Mouse (Mus musculus): ENCODE measurements at regions not wholly inside any gene's neighbourhood (a gene's known extent, or its start where the extent isn't known, plus 50 kb on each side); places are given as distances from the start of the nearest gene placed in this dataset.
A peak's percentile ranks its signal among the peaks of the same experiment; 100 is the strongest.

DNA sequence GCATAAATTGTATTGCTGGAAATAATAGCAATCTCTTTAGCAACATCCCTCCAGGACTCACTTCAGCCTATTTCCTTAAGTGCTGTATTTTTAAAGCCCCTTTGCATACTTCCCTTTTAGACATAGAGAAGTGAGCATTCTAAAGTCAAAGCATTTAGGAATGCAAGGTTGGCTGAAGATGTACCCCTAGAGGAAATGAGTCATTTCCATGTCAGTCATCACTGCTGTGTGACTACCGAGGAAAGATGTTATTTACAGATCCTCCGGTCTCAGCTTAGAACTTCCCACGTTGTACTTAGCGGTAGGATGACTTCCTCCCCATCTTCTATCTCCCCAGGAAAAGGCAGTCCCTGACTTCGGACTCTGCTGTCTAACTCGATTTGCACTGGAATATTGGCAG lies 337.2 kb downstream of the Meis1 start:
- Histone ChIP-seq H3K27me3 (replicated peaks; ENCODE audit: control insufficient read depth, insufficient read depth, low read length) (no peaks in the 10 kb centered on the region), H3K4me2 (ENCODE audit: low read depth, low read length) (no peak overlapping the region), H3K4me3 (ENCODE audit: low read length) (no peak overlapping the region), H3K9ac (ENCODE audit: low read depth, low read length) (no peak overlapping the region), H3K9me3 (ENCODE audit: control insufficient read depth, low read length) (no peaks in the 10 kb centered on the region), H3K27ac (ENCODE audit: low read length) (no peak overlapping the region), H3K4me1 (ENCODE audit: control insufficient read depth, insufficient read depth, low read length) (no peaks in the 10 kb centered on the region), H3K36me3 (ENCODE audit: control insufficient read depth, insufficient read depth, low read length) (no peaks in the 10 kb centered on the region)
- ATAC-seq, result no peak
- 76% methylated on average over 6 of the region's 6 CpGs for WGBS

DNA sequence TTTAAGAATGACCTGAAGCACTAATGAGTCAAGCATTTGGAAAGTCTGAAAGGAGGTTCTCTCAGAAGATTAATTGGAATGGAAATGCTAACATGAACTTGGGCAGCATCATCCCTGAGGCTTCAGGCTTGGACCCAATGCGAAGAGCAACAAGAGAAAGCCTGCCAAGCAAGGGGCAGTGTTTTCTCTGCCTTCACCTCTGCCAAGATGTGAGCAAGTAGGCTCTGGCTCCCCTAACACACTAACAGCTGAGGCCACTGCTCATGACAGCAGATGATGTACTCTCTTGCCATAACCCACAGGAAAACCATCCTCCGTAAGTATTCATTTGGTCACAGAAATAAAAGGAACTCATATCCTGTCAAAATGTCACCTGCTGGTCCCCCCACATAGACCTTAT lies 341.9 kb downstream of the Meis1 start:
- Histone ChIP-seq H3K36me3 (ENCODE audit: control insufficient read depth, insufficient read depth, low read length) (no peaks in the 10 kb centered on the region), H3K4me3 (ENCODE audit: low read length) (no peak overlapping the region), H3K4me2 (ENCODE audit: low read depth, low read length) (no peak overlapping the region), H3K27me3 (replicated peaks; ENCODE audit: control insufficient read depth, insufficient read depth, low read length) (no peaks in the 10 kb centered on the region), H3K9ac (ENCODE audit: low read depth, low read length) (no peak overlapping the region), H3K27ac (ENCODE audit: low read length) (no peak overlapping the region), H3K4me1 (ENCODE audit: control insufficient read depth, insufficient read depth, low read length) (no peaks in the 10 kb centered on the region), H3K9me3 (ENCODE audit: control insufficient read depth, low read length) (no peaks in the 10 kb centered on the region)
- ATAC-seq, result no peak
- 86% methylated on average over 2 of the region's 2 CpGs for WGBS

DNA sequence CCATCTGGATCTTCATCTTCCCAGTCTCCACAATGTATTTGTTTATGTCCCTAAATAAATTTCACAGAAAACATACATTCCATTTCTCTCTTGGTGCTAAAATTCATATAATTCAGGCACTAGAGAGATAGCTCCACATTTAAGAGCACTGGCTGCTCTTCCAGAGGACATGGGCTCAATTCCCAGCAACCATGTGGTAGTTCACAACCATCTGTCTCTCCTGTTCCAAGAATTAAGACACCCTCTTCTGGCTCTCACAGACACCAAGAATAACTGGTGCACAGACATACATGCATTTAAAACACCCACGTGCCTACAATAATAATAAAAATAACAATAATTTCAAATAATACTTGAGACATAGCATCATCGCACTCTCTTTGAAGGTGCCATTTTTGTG lies 347.8 kb downstream of the Meis1 start:
- H3K9ac ChIP-seq (ENCODE audit: low read depth, low read length), result no peak overlapping the region
- H3K27me3 ChIP-seq (replicated peaks; ENCODE audit: control insufficient read depth, insufficient read depth, low read length), result no peaks in the 10 kb centered on the region
- H3K4me1 ChIP-seq (ENCODE audit: control insufficient read depth, insufficient read depth, low read length), result no peaks in the 10 kb centered on the region
- H3K36me3 ChIP-seq (ENCODE audit: control insufficient read depth, insufficient read depth, low read length), result no peaks in the 10 kb centered on the region
- no peaks in the 10 kb centered on the region for H3K9me3 ChIP-seq (ENCODE audit: control insufficient read depth, low read length)
- ATAC-seq, result no peak
- H3K4me3 ChIP-seq (ENCODE audit: low read length), result no peak overlapping the region
- no peak overlapping the region for H3K4me2 ChIP-seq (ENCODE audit: low read depth, low read length)
- 87% methylated on average over 2 of the region's 2 CpGs for WGBS
- H3K27ac ChIP-seq (ENCODE audit: low read length), result no peak overlapping the region

DNA sequence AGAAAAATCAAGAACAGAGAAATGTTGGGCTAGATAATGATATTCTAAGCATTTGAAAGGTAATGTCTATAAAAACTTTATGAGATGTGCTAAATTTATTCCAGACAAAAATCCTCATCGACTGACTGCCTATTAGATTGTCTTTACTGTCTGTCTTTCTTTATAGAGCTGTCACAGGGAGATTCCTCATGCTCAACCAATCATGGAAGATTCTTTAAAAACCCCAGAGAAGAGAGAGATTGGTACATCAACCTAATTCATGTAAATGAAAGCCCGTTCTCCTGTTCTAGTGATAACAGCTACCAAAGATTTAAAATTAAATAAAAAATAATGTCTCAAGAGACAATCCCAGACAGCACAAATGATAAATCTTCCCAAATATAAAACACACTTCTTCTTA lies 349.5 kb downstream of the Meis1 start:
- WGBS, result 78% methylated on average over 2 of the region's 2 CpGs
- H3K27me3 ChIP-seq (replicated peaks; ENCODE audit: control insufficient read depth, insufficient read depth, low read length), result no peaks in the 10 kb centered on the region
- no peaks in the 10 kb centered on the region for H3K36me3 ChIP-seq (ENCODE audit: control insufficient read depth, insufficient read depth, low read length)
- no peak for ATAC-seq
- no peaks in the 10 kb centered on the region for H3K4me1 ChIP-seq (ENCODE audit: control insufficient read depth, insufficient read depth, low read length)
- no peak overlapping the region for H3K9ac ChIP-seq (ENCODE audit: low read depth, low read length)
- no peak overlapping the region for H3K4me3 ChIP-seq (ENCODE audit: low read length)
- no peak overlapping the region for H3K27ac ChIP-seq (ENCODE audit: low read length)
- H3K9me3 ChIP-seq (ENCODE audit: control insufficient read depth, low read length), result no peaks in the 10 kb centered on the region
- no peak overlapping the region for H3K4me2 ChIP-seq (ENCODE audit: low read depth, low read length)

DNA sequence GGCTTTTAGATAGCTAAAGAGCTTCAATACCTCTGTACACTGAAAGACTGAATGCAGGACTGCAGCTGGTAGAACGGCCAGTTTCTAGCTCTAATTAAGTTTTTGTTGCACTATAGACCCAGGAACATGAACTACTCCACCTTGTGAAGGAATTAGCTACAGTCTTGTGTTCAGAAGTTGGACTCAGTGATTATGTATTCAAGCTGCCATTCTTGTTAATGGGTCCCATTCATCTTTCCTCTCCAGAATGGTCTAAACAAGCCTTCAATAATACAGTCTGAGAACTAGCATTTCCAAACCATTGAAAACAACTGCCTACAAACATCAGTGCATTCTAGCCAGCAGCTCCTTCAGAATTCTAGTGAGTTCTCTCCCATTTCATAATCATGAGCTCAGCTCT lies 362.4 kb downstream of the Meis1 start:
- no peaks in the 10 kb centered on the region for H3K4me1 ChIP-seq (ENCODE audit: control insufficient read depth, insufficient read depth, low read length)
- 72% methylated on average over 1 of the region's 1 CpGs for WGBS
- ATAC-seq, result no peak

DNA sequence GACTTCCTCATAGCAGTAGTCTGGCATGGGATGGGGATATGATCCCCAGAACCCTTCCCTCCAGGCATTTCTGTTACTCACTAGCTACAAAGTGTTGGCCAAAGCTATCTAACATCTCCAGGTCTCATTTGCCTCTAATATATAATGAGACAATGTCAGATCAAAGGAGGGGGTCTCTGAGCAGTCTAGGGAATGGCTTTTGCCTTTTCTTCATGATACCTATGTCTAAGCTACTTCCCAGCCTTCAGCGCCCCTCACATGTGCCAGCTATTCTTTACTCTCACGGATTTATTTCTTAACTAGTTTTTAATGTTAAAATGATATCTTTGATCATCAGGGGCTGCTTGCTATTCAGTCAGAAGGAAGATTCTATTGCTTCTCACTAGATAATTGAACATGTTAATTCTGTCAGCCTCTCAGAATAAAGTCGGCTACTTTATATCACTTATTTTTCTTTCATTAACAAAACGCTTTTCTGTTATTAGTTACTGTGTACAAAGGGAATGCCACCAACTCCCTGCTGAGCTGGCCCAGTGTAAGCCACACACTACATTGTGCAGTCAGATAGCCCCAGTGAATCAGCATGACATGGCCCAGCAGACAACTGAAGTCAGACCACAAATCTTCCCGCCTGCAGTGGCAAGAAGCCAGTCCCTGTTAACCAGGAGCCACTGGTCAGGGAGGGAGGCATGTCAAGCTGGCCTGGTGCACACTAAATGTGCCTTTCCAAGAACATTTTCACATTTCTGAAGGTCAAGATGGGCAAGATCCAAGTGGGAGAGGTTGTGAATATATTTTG lies 386.6 kb downstream of the Meis1 start:
- WGBS, result 77% methylated on average over 5 of the region's 5 CpGs
- ATAC-seq, result no peak
- H3K27me3 ChIP-seq (replicated peaks; ENCODE audit: control insufficient read depth, insufficient read depth, low read length), result no peaks in the 10 kb centered on the region
- H3K27ac ChIP-seq (ENCODE audit: low read length), result no peak overlapping the region
- no peak overlapping the region for H3K4me2 ChIP-seq (ENCODE audit: low read depth, low read length)
- no peaks in the 10 kb centered on the region for H3K4me1 ChIP-seq (ENCODE audit: control insufficient read depth, insufficient read depth, low read length)
- H3K9ac ChIP-seq (ENCODE audit: low read depth, low read length), result no peak overlapping the region
- no peaks in the 10 kb centered on the region for H3K9me3 ChIP-seq (ENCODE audit: control insufficient read depth, low read length)
- no peaks in the 10 kb centered on the region for H3K36me3 ChIP-seq (ENCODE audit: control insufficient read depth, insufficient read depth, low read length)
- H3K4me3 ChIP-seq (ENCODE audit: low read length), result no peak overlapping the region

More for the DNA sequence above, 362.4 kb downstream of the Meis1 start:
- H3K27ac ChIP-seq (ENCODE audit: low read length), result no peak overlapping the region
- H3K9me3 ChIP-seq (ENCODE audit: control insufficient read depth, low read length), result no peaks in the 10 kb centered on the region
- H3K4me2 ChIP-seq (ENCODE audit: low read depth, low read length), result no peak overlapping the region
- H3K4me3 ChIP-seq (ENCODE audit: low read length), result no peak overlapping the region
- no peak overlapping the region for H3K9ac ChIP-seq (ENCODE audit: low read depth, low read length)
- no peaks in the 10 kb centered on the region for H3K36me3 ChIP-seq (ENCODE audit: control insufficient read depth, insufficient read depth, low read length)
- no peaks in the 10 kb centered on the region for H3K27me3 ChIP-seq (replicated peaks; ENCODE audit: control insufficient read depth, insufficient read depth, low read length)

DNA sequence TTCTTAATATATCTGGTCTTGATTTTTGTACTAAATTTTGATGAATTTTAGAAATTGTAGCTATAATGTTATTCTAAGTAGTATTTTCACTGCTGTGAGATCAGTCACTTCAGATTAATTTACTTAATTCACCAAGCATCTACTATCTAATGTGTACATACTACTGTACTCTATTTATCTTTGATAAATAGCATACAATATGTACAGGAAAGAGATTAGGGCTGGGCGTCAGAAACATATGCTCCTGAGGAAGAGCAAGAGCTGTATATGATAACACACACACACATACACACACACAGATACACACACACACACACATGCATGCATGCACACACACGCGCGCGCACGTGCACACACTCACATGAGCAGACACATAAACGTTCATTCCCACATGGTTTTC lies 387.2 kb downstream of the Meis1 start:
- Histone ChIP-seq H3K9ac (ENCODE audit: low read depth, low read length) (no peak overlapping the region), H3K4me1 (ENCODE audit: control insufficient read depth, insufficient read depth, low read length) (no peaks in the 10 kb centered on the region), H3K27me3 (replicated peaks; ENCODE audit: control insufficient read depth, insufficient read depth, low read length) (no peaks in the 10 kb centered on the region), H3K4me3 (ENCODE audit: low read length) (no peak overlapping the region), H3K9me3 (ENCODE audit: control insufficient read depth, low read length) (no peaks in the 10 kb centered on the region), H3K4me2 (ENCODE audit: low read depth, low read length) (no peak overlapping the region), H3K36me3 (ENCODE audit: control insufficient read depth, insufficient read depth, low read length) (no peaks in the 10 kb centered on the region), H3K27ac (ENCODE audit: low read length) (no peak overlapping the region)
- ATAC-seq, result no peak
- 89% methylated on average over 7 of the region's 7 CpGs for WGBS

DNA sequence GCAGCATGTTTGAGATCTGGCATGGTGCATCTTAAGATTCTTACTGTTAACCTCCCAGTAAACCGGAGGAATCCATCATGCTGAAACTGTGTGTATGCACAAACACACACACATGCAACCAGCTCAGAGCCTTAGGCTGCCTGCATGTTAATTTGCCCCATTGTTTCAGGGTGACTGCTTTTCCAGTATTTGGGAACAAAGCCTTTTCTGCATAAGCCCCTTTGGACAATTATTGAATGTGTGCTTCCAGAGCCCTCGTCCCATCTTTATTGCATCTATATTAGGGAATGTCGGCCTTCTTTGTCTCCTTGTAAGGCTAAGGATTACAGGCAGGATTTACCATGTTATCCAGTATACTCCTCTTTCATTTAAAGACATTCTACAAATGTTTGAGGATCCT lies 397.0 kb downstream of the Meis1 start:
- Histone ChIP-seq H3K9ac (ENCODE audit: low read depth, low read length) (no peak overlapping the region), H3K36me3 (ENCODE audit: control insufficient read depth, insufficient read depth, low read length) (no peaks in the 10 kb centered on the region), H3K27ac (ENCODE audit: low read length) (peak overlapping the region; percentile 23), H3K4me1 (ENCODE audit: control insufficient read depth, insufficient read depth, low read length) (no peaks in the 10 kb centered on the region), H3K9me3 (ENCODE audit: control insufficient read depth, low read length) (no peaks in the 10 kb centered on the region), H3K4me2 (ENCODE audit: low read depth, low read length) (no peak overlapping the region), H3K27me3 (replicated peaks; ENCODE audit: control insufficient read depth, insufficient read depth, low read length) (no peaks in the 10 kb centered on the region), H3K4me3 (ENCODE audit: low read length) (no peak overlapping the region)
- ATAC-seq, result 0 out of 2 replicates have a peak, but pooled peaks have one; percentile 33
- 51% methylated on average over 3 of the region's 3 CpGs for WGBS

DNA sequence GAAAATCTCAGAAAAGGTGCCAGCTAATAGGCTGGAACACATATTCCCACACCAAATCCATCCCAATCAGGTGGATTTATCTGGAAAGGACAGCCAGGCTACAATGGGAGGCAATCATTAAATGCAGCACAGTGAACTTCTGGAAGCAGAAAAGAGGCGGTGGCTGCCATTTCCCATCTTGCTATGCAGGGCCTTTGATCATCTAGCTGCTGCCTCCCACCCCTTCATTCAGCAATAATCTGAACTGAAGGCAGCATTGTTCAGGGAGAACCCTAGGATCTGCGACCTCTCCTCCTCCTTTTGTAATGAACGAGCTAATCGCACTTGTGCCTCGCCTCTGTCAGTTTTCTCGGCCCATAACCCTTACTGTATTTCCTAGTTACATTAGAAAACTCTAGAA lies 413.9 kb downstream of the Meis1 start:
- Histone ChIP-seq H3K27me3 (replicated peaks; ENCODE audit: control insufficient read depth, insufficient read depth, low read length) (no peaks in the 10 kb centered on the region), H3K4me2 (ENCODE audit: low read depth, low read length) (no peak overlapping the region), H3K4me1 (ENCODE audit: control insufficient read depth, insufficient read depth, low read length) (no peaks in the 10 kb centered on the region), H3K9ac (ENCODE audit: low read depth, low read length) (no peak overlapping the region), H3K4me3 (ENCODE audit: low read length) (no peak overlapping the region), H3K9me3 (ENCODE audit: control insufficient read depth, low read length) (no peaks in the 10 kb centered on the region), H3K27ac (ENCODE audit: low read length) (no peak overlapping the region), H3K36me3 (ENCODE audit: control insufficient read depth, insufficient read depth, low read length) (no peaks in the 10 kb centered on the region)
- no peak for ATAC-seq
- WGBS, result 78% methylated on average over 6 of the region's 6 CpGs
